Mouse (Mus musculus): ENCODE measurements around the gene Thra. TPM values are rescaled to one million over a fixed set of nuclear protein-coding genes. Genes with fewer than 3 reads are reported as not detected.

The Thra gene
- total RNA-seq, 2 experiments from 2014 or later = 708 to 832 TPM

DNA sequence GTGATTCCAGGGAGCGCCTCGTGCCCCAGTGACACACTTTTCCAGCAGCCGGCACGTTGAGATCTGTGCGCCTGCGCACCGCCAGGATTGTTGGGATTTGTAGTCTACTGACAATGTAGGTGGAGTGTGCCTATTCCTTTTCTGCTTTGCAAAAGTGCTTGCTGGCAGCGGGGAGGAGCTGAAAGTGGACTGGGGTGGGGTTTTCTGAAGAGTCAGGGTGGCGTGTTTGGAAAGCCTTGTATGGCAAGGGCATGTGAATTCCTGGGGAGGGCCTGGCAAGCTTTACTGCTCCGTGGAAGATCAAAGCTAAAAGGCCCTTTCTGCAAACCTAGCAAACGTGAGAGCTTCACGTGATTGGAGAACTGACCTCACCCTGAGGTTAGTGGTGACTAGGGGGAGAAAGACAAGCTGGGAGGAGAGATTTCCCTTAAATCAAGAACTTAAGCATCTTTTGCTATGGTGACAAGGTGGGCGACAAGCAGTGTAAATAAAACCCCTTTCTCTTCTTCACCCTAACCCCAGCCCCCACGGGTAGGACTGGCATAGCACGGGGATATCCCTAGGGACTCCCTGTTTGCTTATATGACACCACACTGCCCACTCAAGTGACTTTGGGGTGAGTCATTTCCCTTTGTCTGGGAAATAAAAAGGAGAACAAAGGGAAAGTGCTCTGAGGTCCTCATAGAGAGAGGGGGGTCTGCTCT lies 35.1 kb downstream of the Thra start:
- DNase-seq (ENCODE audit: low spot score in 2 of 2) = peak; percentile 100

DNA sequence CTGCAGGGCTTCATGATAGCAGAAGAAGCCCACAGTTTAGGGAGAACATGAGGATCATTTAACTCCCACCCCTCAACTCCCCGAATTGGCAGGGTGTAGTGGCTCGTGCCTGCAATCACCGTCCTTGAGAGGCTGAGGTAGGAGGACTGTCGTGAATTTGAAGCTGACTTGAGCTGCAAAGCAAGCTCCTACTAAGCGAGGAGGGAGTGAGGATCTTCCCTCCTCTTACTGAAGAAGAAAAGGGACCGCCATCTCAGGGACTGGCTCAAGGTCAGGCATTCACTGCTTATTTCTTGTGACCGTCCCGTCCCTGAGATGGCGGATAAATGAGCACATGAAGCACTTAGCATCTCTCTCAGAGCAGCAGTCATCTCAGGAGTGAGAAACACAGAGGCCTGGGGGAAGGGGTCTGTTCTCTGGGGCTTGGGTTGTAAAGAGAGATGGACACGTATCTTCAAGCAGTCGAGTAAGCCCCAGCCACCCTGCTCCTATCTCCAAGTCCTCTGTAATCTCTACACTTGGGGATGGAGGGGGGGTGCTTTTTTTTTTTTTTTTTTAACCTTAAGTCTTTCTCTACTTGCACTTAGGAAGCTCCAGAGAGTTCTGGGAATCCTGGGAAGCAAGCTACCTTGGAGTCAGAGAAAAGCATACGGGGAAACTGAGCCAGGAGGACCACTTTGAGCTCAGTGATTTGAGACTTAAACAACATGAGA lies 35.8 kb downstream of the Thra start:
- no peak for DNase-seq (ENCODE audit: low spot score in 2 of 2)

DNA sequence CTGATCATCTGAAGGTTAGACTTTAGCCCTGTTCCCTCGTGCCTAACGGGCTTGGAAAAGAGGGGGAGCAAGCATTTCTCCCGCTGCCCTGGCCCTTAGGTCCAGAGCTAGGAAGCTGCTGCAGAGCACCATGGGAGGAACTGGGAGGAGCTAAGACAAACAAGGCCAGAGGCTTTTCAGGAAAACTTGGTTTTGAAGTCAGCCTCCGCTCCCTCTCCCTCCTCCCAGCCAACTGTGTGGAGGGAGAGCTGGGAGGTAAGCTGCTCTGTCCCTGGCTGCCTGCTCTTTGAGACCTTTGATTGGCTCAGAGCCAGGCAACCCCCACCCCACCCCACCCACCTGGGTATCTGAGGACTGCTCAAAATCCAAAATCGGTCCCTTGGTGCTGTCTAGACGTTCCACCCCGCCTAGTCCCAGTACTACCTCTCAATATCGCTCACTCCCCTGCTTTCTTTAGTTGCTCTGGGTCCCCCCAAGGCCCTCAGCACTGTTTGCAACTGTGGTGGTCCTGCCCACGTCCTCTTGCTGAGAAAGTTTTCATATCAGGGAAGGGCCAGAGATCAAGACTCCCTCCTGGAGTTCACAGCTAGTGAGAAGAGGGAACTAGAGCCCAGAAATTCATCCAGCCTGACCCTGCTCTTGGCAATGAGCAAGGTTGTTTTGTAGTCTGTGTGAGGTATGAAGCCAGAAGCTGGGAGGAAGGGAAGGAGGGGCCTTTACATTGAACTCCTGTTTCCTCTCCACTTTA lies 36.6 kb downstream of the Thra start:
- no peak for DNase-seq (ENCODE audit: low spot score in 2 of 2)

DNA sequence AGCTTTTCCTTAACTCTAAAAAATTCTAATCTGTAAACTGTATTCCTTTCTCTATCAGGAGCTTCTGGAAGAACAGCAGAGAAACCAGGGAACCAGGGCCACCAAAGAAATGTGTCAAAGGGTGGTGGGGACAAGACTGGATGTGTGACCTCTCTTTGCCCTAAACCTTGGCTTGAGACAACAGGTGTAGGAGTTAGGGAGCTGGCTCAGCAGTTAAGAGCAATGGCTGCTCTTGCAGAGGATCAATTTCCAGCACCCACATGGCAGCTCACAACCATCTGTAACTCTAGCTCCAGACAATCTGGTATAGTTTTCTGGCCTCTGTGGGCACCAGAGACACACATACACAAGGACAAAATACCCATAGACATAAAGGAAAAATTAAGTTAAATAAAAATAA lies 37.5 kb downstream of the Thra start:
- no peak for DNase-seq (ENCODE audit: low spot score in 2 of 2)

DNA sequence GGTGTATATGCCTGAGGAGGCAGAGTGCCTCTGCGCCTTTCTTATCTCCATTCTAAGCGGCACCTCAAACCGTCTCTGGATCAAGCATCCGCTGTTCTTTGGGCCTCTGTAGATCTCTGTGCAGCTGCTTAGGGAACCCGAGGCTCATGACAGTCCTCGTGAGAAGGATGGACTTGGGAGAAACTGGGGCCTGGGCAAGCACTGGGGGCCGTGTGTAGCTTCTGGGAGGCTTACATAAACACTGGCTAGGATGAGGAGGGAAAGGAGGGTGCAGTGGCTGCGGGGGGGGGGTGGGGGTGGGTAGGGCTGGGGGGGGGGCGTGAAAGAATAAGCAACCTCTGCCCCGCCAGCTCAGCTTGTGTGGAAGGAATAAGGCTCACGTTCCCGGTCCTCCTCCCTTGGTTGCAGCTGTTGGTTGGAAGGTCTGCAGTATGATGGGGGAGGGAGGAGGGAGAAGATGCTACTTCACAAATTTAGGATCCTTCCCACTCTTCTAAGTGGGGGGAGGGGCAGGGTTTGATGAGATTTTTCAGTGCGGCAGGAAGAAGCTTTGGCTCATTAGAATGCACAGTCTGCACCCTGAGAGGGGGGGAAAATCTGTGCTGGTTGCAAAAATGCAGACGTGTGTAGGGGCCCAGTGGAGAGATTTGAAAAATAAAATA lies 41.5 kb downstream of the Thra start:
- DNase-seq (ENCODE audit: low spot score in 2 of 2) = peak; percentile 73 to 83

DNA sequence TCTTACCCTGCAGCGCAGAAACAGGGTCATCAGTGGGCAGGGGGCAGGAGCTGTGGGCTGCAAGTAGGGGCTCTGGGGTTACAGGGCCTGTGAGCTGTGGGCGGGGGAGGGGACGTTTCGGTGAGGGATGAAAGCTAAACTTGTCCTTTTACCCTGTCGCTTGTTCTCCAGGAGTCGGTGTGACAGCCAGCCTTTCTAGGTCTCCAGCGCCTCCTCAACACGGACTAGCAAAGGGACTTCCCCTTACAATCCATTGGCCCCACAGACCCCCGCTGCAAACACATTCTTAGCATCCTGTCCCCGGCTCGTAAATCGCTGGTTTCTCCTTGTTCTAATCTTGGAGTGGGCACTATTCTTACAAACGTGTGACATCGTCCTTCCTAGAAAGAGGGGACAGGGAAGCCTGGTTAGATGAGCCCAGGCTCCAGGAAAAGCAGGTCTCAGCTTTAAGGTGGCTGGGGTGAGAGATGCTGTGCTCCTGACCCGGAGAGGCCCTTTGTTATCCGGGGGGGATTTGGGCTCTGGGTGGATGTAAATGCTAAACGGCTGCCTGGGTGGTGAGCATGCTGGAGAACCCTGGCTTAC lies 42.3 kb downstream of the Thra start:
- no peak for DNase-seq (ENCODE audit: low spot score in 2 of 2)

DNA sequence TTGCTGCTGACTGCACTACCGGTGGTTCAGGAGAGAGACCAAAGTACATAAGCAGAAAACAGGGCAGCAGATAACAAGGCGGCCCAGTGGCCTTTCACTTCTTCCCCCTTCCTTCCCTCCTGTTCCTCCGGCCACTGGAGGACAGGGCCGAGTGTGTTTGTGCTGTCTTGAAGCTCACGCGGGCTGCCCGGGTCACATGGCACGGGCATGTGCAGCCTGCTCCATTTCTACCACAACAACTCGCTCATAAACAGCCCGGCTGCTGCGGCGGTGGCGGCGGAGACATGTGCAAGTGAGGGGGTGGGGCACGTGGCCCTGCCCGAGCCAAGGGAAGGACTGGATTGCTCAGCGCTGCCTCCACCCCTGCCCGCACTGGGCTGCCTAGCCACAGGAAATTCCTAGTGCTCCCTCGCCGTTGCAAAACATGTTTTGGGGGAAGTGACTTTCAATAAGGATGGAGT lies 42.8 kb downstream of the Thra start:
- DNase-seq (ENCODE audit: low spot score in 2 of 2) = peak; percentile 97 to 99

DNA sequence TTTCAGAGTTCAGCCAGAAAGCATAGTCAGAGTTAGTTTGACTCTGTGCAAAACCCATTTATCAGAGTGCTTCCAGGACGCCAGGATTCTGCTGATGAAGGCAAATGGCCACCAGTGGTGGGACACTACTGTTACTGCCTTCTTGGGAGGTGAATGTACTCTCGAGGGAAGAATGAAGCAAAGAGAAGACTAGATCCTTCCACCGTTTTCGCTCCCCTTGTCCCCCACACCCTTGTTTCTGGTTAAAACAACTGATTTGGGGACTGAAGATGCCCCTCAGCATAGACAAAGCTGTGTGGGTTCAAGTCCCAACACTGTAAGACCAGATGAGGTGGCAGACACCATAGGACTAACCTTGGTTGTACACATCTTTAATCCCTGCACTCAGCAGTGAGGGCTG lies 43.7 kb downstream of the Thra start:
- DNase-seq (ENCODE audit: low spot score in 2 of 2) = no peak

DNA sequence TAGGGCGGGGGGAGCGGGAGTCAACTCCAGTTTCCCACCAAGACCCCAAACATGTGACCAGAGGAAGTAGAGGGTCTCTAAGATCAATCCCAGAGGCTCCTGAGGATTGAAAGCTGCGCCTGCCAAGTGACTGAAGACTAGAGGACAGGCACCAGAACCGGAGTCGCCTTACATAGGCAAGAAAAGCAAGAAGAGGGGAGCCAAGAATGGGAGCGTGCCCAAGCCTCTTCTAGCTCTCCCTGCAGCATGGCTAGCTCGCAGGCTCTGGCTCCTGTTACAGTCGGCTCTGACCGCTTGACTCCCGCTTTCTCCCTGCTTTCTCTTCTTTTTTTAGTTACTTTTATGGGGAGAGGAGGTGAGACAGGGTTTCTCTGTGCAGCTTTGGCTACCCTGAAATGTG lies 44.8 kb downstream of the Thra start:
- DNase-seq (ENCODE audit: low spot score in 2 of 2) = no peak

DNA sequence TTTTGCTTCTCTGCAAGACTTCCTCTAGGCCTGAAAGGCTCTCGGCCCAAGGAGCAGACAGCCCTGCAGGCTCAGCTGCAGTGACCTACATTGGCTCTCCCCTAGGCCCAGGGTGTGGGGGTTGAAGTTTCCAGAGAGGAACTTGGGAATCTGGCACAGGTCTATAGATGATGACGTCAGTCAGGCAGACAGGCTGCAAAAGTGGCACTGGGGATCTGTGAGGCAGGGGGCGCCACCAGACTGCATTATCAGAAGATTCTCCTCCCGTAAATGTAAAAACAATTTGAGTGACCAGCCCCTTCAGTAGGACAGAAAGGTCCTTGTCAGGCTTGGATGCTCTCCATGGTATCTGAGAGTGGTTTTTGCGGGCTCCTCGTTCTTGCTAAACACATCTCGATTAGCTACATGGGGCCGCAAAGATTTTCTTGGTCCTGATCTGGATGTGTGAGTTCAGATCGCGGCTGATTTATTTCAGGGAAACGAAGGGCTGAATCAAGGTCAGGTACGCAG lies 45.4 kb downstream of the Thra start:
- peak; percentile 77 to 79 for DNase-seq (ENCODE audit: low spot score in 2 of 2)

DNA sequence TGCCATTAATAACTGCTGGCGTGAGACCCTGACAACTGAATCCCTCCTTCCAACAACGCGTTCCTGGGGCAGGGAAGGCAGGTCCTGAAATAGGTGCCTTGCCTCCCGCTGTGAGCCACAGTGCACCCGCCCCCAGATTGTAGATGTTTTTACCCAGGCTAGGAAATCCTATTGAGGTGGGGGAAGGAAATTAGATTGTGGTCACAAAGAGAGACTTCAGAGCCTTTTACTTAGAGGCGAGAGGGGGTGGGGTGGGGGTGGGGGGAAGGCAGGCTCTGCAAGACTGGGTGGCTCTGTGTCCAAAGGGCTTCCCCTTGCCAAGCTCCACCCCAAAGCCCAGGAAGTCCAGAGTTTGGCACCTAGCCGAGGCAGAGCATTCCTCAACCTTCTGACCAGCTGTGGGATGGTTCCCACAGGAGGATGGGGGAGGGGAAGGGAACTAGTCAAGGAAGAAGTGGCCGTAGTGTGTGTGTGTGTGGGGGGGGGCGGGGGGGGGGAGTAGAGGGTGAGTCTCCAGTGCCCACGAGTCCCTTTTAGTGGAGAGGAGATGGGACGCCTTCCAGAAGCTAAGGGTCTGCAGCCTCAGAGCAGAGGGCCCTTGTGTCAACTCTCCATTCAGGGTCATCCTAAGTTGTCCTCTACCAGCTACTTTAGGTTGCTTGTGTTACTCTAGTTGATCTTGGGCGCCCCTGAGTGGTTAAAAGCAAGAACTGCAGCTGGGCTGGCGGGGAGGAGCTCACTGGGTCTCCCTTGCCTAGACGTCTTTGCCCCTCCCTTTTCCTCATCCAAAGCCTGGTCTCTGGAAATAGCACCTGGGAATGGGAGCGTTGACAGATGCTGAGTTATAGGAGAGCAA lies 46.1 kb downstream of the Thra start:
- DNase-seq (ENCODE audit: low spot score in 2 of 2) = peak; percentile 94 to 95

DNA sequence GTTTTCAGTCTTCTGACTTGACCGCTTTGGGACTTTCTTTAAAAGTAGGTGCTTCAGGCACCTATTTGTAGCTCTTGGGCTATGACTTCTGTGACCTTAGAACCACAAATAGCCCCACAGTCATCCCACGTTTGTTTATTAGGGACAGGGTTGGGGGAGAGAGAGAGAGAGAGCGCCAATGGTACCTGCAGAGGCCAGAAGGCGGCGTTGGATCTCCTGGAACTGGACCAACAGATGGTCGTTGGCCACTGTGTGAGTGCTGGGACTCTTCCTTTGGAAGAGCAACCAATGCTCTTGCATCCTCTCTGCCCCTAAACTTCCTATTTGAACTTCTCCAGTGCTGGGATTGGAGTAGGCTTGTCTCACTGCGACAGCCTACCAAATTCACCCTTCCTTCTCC lies 46.8 kb downstream of the Thra start:
- no peak for DNase-seq (ENCODE audit: low spot score in 2 of 2)

DNA sequence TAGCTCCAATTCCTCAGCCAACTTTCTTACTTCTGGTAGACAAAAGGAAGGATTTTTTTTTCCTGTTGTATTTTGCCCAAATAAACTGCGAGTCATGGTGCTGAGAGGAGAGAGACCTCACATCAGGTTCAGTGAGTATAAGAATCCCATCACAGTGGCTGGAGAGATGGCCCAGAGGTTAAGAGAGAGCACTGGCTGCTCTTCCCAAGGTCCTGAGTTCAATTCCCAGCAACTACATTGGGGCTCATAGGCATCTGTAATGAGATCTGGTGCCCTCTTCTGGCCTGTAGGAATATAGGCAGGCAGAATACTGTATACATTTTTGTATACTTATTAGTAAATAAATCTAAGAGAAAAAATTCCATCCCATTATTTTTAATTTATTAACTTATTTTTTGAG lies 47.3 kb downstream of the Thra start:
- DNase-seq (ENCODE audit: low spot score in 2 of 2) = no peak

DNA sequence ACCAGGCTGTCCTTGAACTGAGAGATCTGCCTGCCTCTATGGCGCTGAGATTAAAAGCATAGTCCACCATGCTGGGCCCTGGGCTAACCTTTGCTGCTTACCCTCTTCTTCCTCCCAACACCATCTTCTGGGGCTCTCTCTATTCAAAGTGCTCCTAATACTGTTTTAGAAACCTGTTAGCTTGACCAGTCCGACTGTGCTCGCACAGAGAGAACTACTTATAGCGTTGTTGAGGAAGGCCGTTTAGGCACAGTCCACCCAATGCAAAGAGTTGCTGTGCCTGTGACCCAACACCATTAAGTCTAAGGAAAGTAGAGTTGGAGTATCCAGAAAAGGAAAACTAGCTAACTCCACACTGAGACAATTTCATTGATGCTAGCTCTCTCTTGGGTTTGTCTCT lies 47.7 kb downstream of the Thra start:
- no peak for DNase-seq (ENCODE audit: low spot score in 2 of 2)

DNA sequence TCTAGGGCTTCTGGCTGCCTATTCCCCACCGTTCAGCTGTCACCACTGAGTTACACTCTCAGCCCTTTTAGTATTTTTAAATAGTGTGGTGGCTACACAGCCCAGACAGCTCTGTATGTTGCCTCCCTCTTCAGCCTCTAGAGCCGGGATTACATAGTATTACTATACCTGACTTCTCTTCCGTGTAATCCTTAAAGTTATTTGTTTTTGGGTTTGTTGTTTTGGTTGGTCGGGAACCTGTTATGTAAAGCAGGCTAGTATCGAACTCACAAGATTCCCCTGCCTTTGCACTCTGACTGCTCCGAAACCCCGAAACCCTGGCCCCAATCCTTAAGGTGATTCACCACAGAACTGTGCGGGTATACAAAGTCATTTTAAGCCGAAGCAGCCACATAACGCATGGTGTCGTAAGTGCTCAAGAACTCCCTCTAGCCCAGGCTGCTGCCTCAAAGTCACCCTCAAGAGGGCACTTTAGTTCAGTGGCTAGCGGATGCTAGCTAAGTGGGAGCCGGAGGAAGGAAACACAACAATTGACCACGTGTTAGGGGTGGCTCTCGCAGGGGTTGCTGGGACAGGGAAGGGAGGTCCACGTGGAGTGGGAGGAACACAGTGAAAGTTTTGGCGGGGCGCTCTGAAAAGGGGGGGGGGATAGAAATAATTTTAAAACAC lies 48.2 kb downstream of the Thra start:
- DNase-seq (ENCODE audit: low spot score in 2 of 2) = peak; percentile 87 to 88

DNA sequence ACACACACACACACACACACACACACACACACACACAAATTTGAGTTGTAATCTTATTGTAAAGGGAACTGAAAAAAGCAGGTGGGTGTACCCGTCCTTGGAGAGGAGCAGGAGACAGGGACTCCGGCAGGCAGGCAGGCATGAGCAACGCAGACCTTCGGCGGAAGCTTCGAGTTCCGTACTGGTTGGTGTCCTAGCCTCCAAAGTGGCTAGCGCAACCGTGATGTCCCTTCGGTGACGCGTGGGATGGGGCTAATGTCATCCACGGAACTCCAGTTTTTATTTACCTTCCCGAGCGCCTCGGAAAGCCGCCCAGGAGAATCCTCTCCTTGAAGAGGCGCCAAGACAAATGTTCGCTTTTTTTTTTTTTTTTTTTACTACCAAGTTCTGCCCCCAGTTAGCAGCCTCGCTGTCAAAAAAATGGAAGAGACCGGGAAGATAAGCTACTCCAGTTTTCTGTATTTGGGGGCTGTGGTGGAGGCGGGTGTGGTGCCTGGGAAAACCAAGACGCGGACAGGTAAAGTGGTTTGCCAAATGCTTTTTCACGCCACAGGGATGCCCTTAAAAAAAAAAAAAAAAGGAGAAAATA lies 48.9 kb downstream of the Thra start:
- DNase-seq (ENCODE audit: low spot score in 2 of 2) = no peak

DNA sequence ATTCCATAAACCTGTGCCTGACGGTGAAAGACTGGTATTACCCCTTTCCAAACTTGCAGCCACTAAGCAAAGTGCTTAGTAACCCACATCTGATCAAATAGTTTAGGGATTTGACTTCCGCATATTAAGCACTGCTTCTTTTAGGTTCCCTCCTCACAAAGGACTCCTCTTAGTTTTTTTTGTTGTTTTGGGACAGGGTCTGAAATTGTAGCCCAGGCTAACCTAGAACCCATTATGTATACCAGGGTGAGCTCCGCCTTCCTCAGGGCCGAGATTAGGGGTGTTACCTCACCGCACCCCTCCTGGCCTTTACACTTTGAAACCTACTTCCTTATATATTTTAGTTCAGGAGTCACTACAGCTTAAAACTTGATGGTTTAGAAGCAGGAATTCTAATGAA lies 49.4 kb downstream of the Thra start:
- no peak for DNase-seq (ENCODE audit: low spot score in 2 of 2)

DNA sequence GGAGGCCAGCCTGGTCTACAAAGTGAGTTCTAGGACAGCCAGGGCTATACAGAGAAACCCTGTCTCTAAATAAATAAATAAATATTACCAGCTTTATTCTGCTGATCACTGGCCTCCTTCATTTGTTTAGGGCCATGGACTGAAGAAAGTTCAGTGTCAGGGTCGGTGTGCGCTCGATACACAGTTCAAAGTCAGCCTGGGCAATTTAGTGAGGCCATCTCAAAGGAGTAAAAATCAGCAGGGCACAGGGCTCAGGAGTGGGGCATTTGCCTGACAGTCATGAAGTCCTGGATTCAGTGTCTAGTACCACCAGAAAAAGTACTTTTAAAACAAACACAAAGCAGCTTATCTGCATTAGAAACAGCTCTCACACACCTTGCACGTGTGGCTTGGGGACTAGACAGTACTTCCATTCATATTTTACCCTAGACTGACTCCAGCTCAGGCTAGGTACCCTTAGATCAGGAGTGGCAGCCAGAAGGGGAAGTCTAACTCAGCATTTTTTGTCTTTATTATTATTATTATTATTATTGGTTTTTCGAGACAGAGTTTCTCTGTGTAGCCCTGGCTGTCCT lies 50.3 kb downstream of the Thra start:
- DNase-seq (ENCODE audit: low spot score in 2 of 2) = no peak

DNA sequence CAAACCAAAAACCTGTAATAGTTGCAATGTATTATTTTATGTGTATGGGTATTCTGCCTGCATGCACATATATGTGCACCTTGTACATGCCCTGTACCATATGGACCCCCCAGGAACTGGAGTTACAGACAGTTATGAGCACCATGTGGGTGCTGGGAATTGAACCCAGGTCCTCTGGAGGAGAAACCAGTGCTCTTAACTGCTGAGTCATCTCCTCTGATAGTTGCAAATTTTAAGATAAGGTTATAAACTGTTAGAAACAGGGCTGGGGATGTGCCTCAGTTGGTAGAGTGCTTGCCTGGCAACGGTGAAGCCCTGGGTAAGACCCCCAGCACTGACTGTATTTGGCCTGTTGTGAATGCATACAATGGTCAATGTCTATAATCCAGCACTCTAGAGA lies 51.0 kb downstream of the Thra start:
- no peak for DNase-seq (ENCODE audit: low spot score in 2 of 2)

Data from left cerebral cortex, adult 18-20 months (tissue).